ENCODE assay signal across 28 mouse cellular contexts in genomic region chr1:164384972-164385371, GRCm38 (mm10).
"Had no signal": no experiment of that assay in that cellular context is flagged by ENCODE, and none has a peak within 500 bp of the region (broad histone marks: within the 10 kb centered on the region; RNA-seq: fewer than 3 reads in every experiment).

No protein-coding gene starts in this region.

- H3K4me2 ChIP-seq: embryonic facial prominence, embryonic 12.5 days; embryonic facial prominence, embryonic 13.5 days; embryonic facial prominence, embryonic 15.5 days; forebrain, embryonic 12.5 days; forebrain, embryonic 13.5 days; forebrain, embryonic 15.5 days had no signal

- H3K4me3 ChIP-seq: embryonic facial prominence, embryonic 10.5 days; embryonic facial prominence, embryonic 12.5 days; embryonic facial prominence, embryonic 13.5 days; embryonic facial prominence, embryonic 15.5 days; erythroblast, embryonic 14.5 days; forebrain, embryonic 10.5 days; forebrain, embryonic 12.5 days; forebrain, embryonic 13.5 days; forebrain, embryonic 15.5 days; gastrocnemius, adult 2 months had no signal

- H3K9ac ChIP-seq: embryonic facial prominence, embryonic 12.5 days; embryonic facial prominence, embryonic 13.5 days; embryonic facial prominence, embryonic 15.5 days; forebrain, embryonic 12.5 days; forebrain, embryonic 13.5 days; forebrain, embryonic 15.5 days; forebrain, postnatal 0 days had no signal

- H3K27ac ChIP-seq: embryonic facial prominence, embryonic 10.5 days; embryonic facial prominence, embryonic 12.5 days; embryonic facial prominence, embryonic 13.5 days; embryonic facial prominence, embryonic 15.5 days; forebrain, embryonic 10.5 days; forebrain, embryonic 12.5 days; forebrain, embryonic 13.5 days; forebrain, embryonic 15.5 days; gastrocnemius, adult 2 months had no signal

- H3K4me1 ChIP-seq: embryonic facial prominence, embryonic 10.5 days; embryonic facial prominence, embryonic 12.5 days; embryonic facial prominence, embryonic 13.5 days; embryonic facial prominence, embryonic 15.5 days; forebrain, embryonic 10.5 days; forebrain, embryonic 12.5 days; forebrain, embryonic 13.5 days; forebrain, embryonic 15.5 days had no signal

- H3K27me3 ChIP-seq: embryonic facial prominence, embryonic 12.5 days; embryonic facial prominence, embryonic 13.5 days; embryonic facial prominence, embryonic 15.5 days; forebrain, embryonic 12.5 days; forebrain, embryonic 13.5 days; forebrain, embryonic 15.5 days had no signal

- H3K36me3 ChIP-seq: embryonic facial prominence, embryonic 12.5 days; embryonic facial prominence, embryonic 15.5 days; forebrain, embryonic 10.5 days had no signal

- ATAC-seq: forebrain, embryonic 13.5 days; forebrain, embryonic 14.5 days; forebrain, embryonic 15.5 days; forebrain, embryonic 16.5 days; forebrain, postnatal 0 days had no signal

- H3K9me3 ChIP-seq: embryonic facial prominence, embryonic 10.5 days; embryonic facial prominence, embryonic 12.5 days; embryonic facial prominence, embryonic 13.5 days; embryonic facial prominence, embryonic 15.5 days; forebrain, embryonic 10.5 days; forebrain, embryonic 12.5 days; forebrain, embryonic 13.5 days; forebrain, embryonic 15.5 days had no signal

- DNase-seq: cerebellum, adult 18-20 months; cerebellum, adult 2 months; cerebellum, adult 8-10 months; cerebellum, adult 9-10 months; cerebellum, adult 9-11 months; cerebellum, postnatal 10 days; cerebellum, postnatal 14 days; cerebellum, postnatal 25 days; cerebellum, postnatal 36 days; embryo, embryonic 11 days; forebrain, postnatal 0 days; gastrocnemius, adult 2 months; gastrocnemius, postnatal 10 days; gastrocnemius, postnatal 14 days; gastrocnemius, postnatal 25 days; gastrocnemius, postnatal 36 days; heart, adult 18-20 months had no signal
